Comparison of ENCODE assay signal across 8 mouse cellular contexts in the genomic region with DNA sequence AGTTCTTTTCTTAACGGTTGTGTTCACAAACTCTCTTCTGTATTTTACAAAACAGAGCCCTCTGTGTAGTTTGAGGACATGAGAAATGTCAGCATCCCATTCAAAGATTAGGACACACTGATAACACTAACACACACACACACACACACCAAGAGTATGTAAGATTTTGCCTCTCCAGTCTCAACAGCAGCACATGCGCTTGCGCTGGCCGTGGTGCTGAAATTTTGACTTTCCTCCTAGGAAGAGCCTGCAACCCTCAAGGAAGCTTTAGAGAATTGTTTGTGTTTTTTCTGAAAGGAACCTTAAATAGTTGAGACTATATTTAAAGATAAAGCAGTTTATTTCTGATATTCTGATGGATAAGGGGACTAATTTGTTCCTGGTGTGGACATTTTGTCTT. TPM values are rescaled to one million over a fixed set of nuclear protein-coding genes. Genes with fewer than 3 reads are reported as not detected.
DNase-seq lines count a peak whose midpoint lies in the region; ATAC-seq and TF ChIP-seq lines count a peak whose summit lies in the region.

No protein-coding gene starts in this region.

- DNase-seq in heart, postnatal 4 days: peak; percentile 75
- no peak for DNase-seq in heart, postnatal 25 days (ENCODE audit: low spot score)
- peak; percentile 30 to 74 for DNase-seq in urinary bladder, postnatal 4 days (ENCODE audit: low spot score in 2 of 2)
- DNase-seq in urinary bladder, adult 18-20 months (ENCODE audit: low spot score in 2 of 2): no peak
- DNase-seq in hindbrain, postnatal 0 days (ENCODE audit: low spot score): peak; percentile 65
- peak; percentile 55 for DNase-seq in splenic B cell, adult 2 months (ENCODE audit: low read depth, low spot score)
- no peak for DNase-seq in cerebellum, postnatal 36 days
- DNase-seq in spleen, postnatal 14 days (ENCODE audit: low spot score in 2 of 2): no peak

- H3K27me3 ChIP-seq in hindbrain, postnatal 0 days (ENCODE audit: insufficient read depth, low read length): peaks cover 60% of the 10 kb centered on the region
- H3K27me3 ChIP-seq in splenic B cell, adult 2 months (ENCODE audit: control insufficient read depth, insufficient read depth, low read length, poor library complexity, severe bottlenecking): no peaks in the 10 kb centered on the region

- no peaks in the 10 kb centered on the region for H3K4me1 ChIP-seq in hindbrain, postnatal 0 days (ENCODE audit: insufficient read depth, low read length)

- intact Hi-C loops in heart, postnatal 25 days (cut with DNase I): no loop called here

- no peak overlapping the region for H3K27ac ChIP-seq in hindbrain, postnatal 0 days

- no peak overlapping the region for H3K9ac ChIP-seq in hindbrain, postnatal 0 days (replicated peaks; ENCODE audit: low read length)

- H3K36me3 ChIP-seq in hindbrain, postnatal 0 days (ENCODE audit: insufficient read depth, low read length): no peaks in the 10 kb centered on the region
- H3K36me3 ChIP-seq in splenic B cell, adult 2 months (ENCODE audit: control insufficient read depth, insufficient read depth, low read length, poor library complexity, severe bottlenecking): no peaks in the 10 kb centered on the region

- no peak overlapping the region for H3K4me2 ChIP-seq in hindbrain, postnatal 0 days (ENCODE audit: low read depth, low read length)

- no peak for ATAC-seq in hindbrain, postnatal 0 days

- no peak for TF ChIP-seq CTCF in hindbrain, postnatal 0 days (IDR thresholded peaks at IDR 0.05; ENCODE audit: low read depth)

- no peak overlapping the region for H3K4me3 ChIP-seq in hindbrain, postnatal 0 days (ENCODE audit: low read length)

- WGBS in hindbrain, postnatal 0 days: 28% methylated on average over 4 of the region's 4 CpGs

- H3K9me3 ChIP-seq in hindbrain, postnatal 0 days (ENCODE audit: low read length): no peaks in the 10 kb centered on the region

RNA-seq across cellular contexts. Expression of a gene that starts 14.0 kb away (rescaled TPM):
- total RNA-seq in heart, postnatal 4 days (2021): under 1 TPM; 0.23 to 0.24 TPM
- not detected for total RNA-seq in heart, postnatal 25 days (2021)
- 7.7 and 8.0 TPM in 2 replicates for total RNA-seq in hindbrain, postnatal 0 days (2014; rRNA removed)
- 19.0 and 21.8 TPM in 2 replicates for polyA plus RNA-seq in hindbrain, postnatal 0 days (2015; fragmentation: Nextera tagmentation; extraction: Ambion mirVana)

Comparison
In these comparisons a context has a peak if more than half of its experiments do, and no peak if none do; other contexts are left out.
1. DNase-seq: peak in heart, postnatal 4 days (single experiment), urinary bladder, postnatal 4 days (2 of 2), hindbrain, postnatal 0 days (single experiment) and splenic B cell, adult 2 months (single experiment); none in heart, postnatal 25 days (single experiment), urinary bladder, adult 18-20 months (0 of 2), cerebellum, postnatal 36 days (0 of 2) and spleen, postnatal 14 days (0 of 2).